Mouse (Mus musculus): ENCODE results near the gene Trnp1. TPM values are rescaled to one million over a fixed set of nuclear protein-coding genes. Genes with fewer than 3 reads are reported as not detected.
A peak's percentile ranks its signal among the peaks of the same experiment; 100 is the strongest.

Trnp1 gene
- polyA plus RNA-seq, 1 experiment = 0.37 TPM

DNA sequence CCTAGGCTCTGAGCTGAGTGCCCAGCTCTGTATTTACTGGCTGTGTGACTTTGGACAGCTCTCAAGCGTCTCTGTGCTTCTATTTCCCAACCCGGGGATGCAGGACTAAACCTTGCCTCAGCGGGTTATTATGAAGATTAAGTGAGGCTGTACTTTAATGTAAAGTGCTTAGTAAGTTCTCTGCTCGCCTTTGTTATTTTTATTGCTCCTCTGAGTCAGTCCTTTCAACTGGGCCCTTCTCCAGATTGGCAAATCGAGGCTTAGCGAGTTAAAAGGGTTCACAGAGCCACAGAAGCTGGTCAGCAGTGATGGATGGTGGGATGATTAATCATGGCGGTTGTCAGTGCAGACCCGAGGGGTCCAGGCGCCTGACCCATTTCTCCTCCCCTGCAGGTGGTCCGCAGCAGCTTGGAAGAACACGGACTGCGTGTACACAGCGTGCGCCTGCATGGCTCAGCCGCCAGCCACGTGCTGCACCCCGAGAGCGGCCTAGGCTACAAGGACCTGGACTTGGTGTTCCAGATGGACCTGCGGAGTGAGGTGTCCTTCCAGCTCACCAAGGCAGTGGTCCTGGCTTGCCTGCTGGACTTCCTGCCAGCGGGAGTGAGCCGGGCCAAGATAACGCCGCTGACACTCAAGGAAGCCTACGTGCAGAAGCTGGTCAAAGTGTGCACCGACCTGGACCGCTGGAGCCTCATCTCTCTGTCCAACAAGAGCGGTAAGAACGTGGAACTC, 12.5 kb downstream of the Trnp1 start:
- H3K4me2 ChIP-seq (ENCODE audit: low read depth) = no peak overlapping the region
- H3K79me2 ChIP-seq (ENCODE audit: control insufficient read depth, insufficient read depth) = no peaks in the 10 kb centered on the region
- no peak for TF ChIP-seq MYOD1 (IDR thresholded peaks at IDR 0.05; ENCODE audit: control insufficient read depth in 1 of 3, insufficient read length in 2 of 3, low read depth in 2 of 3)
- no peak for TF ChIP-seq MAX (IDR thresholded peaks at IDR 0.05; ENCODE audit: low read depth)
- no peak for TF ChIP-seq POLR2A (IDR thresholded peaks at IDR 0.05; ENCODE audit: insufficient read length, low read depth)
- TF ChIP-seq MYOG (IDR thresholded peaks at IDR 0.05; ENCODE audit: control insufficient read depth in 1 of 3, insufficient read depth in 1 of 3, insufficient read length in 2 of 3, low read depth in 2 of 3) = no peak
- no peak for TF ChIP-seq TCF3 (IDR thresholded peaks at IDR 0.05; ENCODE audit: insufficient read length, low read depth)
- TF ChIP-seq CEBPB (IDR thresholded peaks at IDR 0.05; ENCODE audit: insufficient read depth, poor library complexity, severe bottlenecking) = no peak
- no peak for TF ChIP-seq TCF12 (IDR thresholded peaks at IDR 0.05; ENCODE audit: insufficient read depth, poor library complexity, severe bottlenecking)
- no peak for TF ChIP-seq REST (IDR thresholded peaks at IDR 0.05; ENCODE audit: insufficient read depth, insufficient read length)
- TF ChIP-seq E2F4 (IDR thresholded peaks at IDR 0.05; ENCODE audit: insufficient read depth) = no peak
- no peak for TF ChIP-seq USF1 (IDR thresholded peaks at IDR 0.05; ENCODE audit: low read depth)
- TF ChIP-seq POLR2AphosphoS2 (IDR thresholded peaks at IDR 0.05; ENCODE audit: insufficient read length, low read depth) = no peak
- TF ChIP-seq SRF (IDR thresholded peaks at IDR 0.05; ENCODE audit: control insufficient read depth, insufficient read length, low read depth) = no peak
- H3K4me3 ChIP-seq = no peak overlapping the region
- H3K27me3 ChIP-seq (ENCODE audit: control insufficient read depth, insufficient read depth, insufficient read length) = no peaks in the 10 kb centered on the region
- H3K36me3 ChIP-seq (ENCODE audit: control insufficient read depth, insufficient read depth) = no peaks in the 10 kb centered on the region
- no peak overlapping the region for H3ac ChIP-seq (ENCODE audit: control insufficient read depth, insufficient read length)

DNA sequence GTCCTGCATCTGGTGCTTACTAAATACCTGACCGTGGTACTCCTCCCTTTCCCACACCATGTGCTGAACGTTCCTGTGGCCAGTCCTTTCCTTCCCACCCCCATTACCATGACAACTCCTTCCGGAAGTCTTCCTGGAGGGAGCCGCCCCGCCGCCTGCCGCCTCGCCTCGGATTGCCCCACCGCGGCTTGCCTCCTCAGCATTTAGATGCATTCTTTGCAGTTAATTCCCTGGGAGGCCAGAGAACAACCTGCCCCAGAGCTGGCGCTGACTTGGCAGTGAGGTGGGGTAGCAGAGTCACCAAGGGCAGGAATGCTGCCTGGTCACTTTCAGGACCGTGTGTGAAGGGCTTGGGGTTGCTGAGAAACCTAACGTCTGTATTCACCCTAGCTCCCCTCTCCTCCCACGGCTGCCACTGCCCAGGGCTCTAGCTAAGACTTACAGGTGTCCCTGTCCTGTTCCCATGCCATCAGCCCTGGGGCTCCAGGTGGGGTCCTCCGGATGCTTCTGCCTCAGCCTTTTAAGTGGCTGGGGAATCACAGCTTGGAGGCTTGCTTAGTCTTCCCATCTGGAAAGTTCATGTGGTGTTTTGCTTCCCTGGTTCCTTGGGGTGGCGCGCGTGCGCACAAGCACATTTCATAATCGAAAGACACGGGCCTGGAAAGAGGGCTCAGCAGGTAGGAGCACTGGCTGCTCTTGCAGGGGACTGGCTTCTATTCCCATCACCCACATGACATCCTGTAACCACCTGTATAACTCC, 13.9 kb downstream of the Trnp1 start:
- Histone ChIP-seq H3K4me2 (ENCODE audit: low read depth) (peak overlapping the region; percentile 18), H3ac (ENCODE audit: control insufficient read depth, insufficient read length) (no peak overlapping the region), H3K4me3 (no peak overlapping the region), H3K79me2 (ENCODE audit: control insufficient read depth, insufficient read depth) (no peaks in the 10 kb centered on the region), H3K27me3 (ENCODE audit: control insufficient read depth, insufficient read depth, insufficient read length) (no peaks in the 10 kb centered on the region), H3K36me3 (ENCODE audit: control insufficient read depth, insufficient read depth) (no peaks in the 10 kb centered on the region)
- no peak for TF ChIP-seq USF1 (IDR thresholded peaks at IDR 0.05; ENCODE audit: low read depth)
- no peak for TF ChIP-seq REST (IDR thresholded peaks at IDR 0.05; ENCODE audit: insufficient read depth, insufficient read length)
- TF ChIP-seq E2F4 (IDR thresholded peaks at IDR 0.05; ENCODE audit: insufficient read depth) = no peak
- TF ChIP-seq POLR2A (IDR thresholded peaks at IDR 0.05; ENCODE audit: insufficient read length, low read depth) = no peak
- TF ChIP-seq SRF (IDR thresholded peaks at IDR 0.05; ENCODE audit: control insufficient read depth, insufficient read length, low read depth) = no peak
- TF ChIP-seq TCF3 (IDR thresholded peaks at IDR 0.05; ENCODE audit: insufficient read length, low read depth) = no peak
- TF ChIP-seq TCF12 (IDR thresholded peaks at IDR 0.05; ENCODE audit: insufficient read depth, poor library complexity, severe bottlenecking) = no peak
- no peak for TF ChIP-seq CEBPB (IDR thresholded peaks at IDR 0.05; ENCODE audit: insufficient read depth, poor library complexity, severe bottlenecking)
- no peak for TF ChIP-seq POLR2AphosphoS2 (IDR thresholded peaks at IDR 0.05; ENCODE audit: insufficient read length, low read depth)
- no peak for TF ChIP-seq MAX (IDR thresholded peaks at IDR 0.05; ENCODE audit: low read depth)

DNA sequence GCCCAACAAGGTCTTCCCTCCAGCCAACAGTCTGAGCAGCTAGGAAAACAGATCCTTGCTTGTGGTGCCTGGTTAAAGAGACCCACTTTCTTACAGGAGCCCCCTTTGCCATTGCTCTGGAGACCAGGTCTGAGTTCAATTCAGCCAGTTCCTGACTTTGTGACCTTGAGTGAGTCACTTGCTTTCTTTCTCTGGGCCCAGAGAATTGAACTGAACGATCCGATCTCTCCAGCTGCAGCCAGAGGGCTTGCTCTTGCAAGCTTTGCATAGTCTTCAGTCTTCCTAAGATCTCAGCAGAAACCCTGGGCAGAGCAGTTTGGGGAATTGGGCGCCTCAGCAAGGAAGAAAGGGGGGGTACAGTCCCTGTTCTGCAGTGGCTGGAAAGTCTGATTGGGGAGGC, 15.9 kb downstream of the Trnp1 start:
- no peaks in the 10 kb centered on the region for H3K79me2 ChIP-seq (ENCODE audit: control insufficient read depth, insufficient read depth)
- no peaks in the 10 kb centered on the region for H3K27me3 ChIP-seq (ENCODE audit: control insufficient read depth, insufficient read depth, insufficient read length)
- H3ac ChIP-seq (ENCODE audit: control insufficient read depth, insufficient read length) = no peak overlapping the region
- TF ChIP-seq MAX (IDR thresholded peaks at IDR 0.05; ENCODE audit: low read depth) (no peak), MYOD1 (IDR thresholded peaks at IDR 0.05; ENCODE audit: control insufficient read depth in 1 of 3, insufficient read length in 2 of 3, low read depth in 2 of 3) (no peak), POLR2AphosphoS2 (IDR thresholded peaks at IDR 0.05; ENCODE audit: insufficient read length, low read depth) (no peak), MYOG (IDR thresholded peaks at IDR 0.05; ENCODE audit: control insufficient read depth in 1 of 3, insufficient read depth in 1 of 3, insufficient read length in 2 of 3, low read depth in 2 of 3) (no peak), SRF (IDR thresholded peaks at IDR 0.05; ENCODE audit: control insufficient read depth, insufficient read length, low read depth) (no peak), REST (IDR thresholded peaks at IDR 0.05; ENCODE audit: insufficient read depth, insufficient read length) (no peak)
- H3K4me3 ChIP-seq = no peak overlapping the region
- no peak overlapping the region for H3K4me2 ChIP-seq (ENCODE audit: low read depth)
- H3K36me3 ChIP-seq (ENCODE audit: control insufficient read depth, insufficient read depth) = no peaks in the 10 kb centered on the region

DNA sequence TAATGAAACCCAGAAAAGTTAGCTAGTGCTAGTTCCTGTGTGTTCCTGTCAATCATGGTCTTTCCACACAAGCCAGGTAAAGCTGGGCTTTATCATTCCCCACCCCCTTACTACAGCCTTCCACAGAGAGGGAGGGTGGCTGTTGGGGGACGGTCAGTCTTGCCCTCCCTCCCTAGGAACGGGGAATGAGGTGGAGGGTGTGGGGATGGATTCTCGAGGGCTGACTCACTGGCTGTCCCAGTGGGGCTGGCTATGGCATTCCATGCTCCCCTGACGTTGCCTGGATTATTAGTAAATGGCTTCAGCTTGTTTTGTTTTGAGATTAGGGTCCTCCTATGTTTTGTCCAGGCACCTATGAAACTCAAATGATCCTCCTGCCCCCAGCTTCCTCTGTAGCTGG, 16.9 kb downstream of the Trnp1 start:
- H3K79me2 ChIP-seq (ENCODE audit: control insufficient read depth, insufficient read depth) = no peaks in the 10 kb centered on the region
- H3K27me3 ChIP-seq (ENCODE audit: control insufficient read depth, insufficient read depth, insufficient read length) = no peaks in the 10 kb centered on the region
- no peaks in the 10 kb centered on the region for H3K36me3 ChIP-seq (ENCODE audit: control insufficient read depth, insufficient read depth)
- peak overlapping the region; percentile 22 for H3K4me3 ChIP-seq
- no peak overlapping the region for H3ac ChIP-seq (ENCODE audit: control insufficient read depth, insufficient read length)
- TF ChIP-seq REST (IDR thresholded peaks at IDR 0.05; ENCODE audit: insufficient read depth, insufficient read length) (no peak), TCF3 (IDR thresholded peaks at IDR 0.05; ENCODE audit: insufficient read length, low read depth) (peak; percentile 2), SRF (IDR thresholded peaks at IDR 0.05; ENCODE audit: control insufficient read depth, insufficient read length, low read depth) (no peak)
- peak overlapping the region; percentile 68 for H3K4me2 ChIP-seq (ENCODE audit: low read depth)

DNA sequence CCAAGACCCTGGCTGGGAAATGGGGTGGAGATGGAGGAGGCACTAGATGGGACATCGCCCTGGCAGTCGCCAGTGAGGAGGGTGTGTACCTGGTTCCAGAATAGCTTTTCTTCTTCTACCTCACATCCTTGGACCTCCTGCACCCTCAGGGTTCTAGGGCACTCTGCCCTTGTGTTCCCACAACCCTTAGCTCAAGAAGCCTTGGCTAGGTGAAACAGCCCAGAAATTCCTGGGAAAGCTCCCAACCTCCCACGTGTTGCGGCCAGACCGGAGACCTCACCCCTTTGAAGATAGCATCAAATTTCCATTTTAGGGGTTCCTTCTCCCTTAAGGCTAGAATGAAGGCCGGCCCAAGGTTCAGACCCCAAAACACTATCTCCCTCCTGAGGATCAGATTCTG, 17.6 kb downstream of the Trnp1 start:
- Histone ChIP-seq H3K4me2 (ENCODE audit: low read depth) (peak overlapping the region; percentile 68), H3K4me3 (peak overlapping the region; percentile 22), H3ac (ENCODE audit: control insufficient read depth, insufficient read length) (no peak overlapping the region), H3K27me3 (ENCODE audit: control insufficient read depth, insufficient read depth, insufficient read length) (no peaks in the 10 kb centered on the region), H3K36me3 (ENCODE audit: control insufficient read depth, insufficient read depth) (no peaks in the 10 kb centered on the region), H3K79me2 (ENCODE audit: control insufficient read depth, insufficient read depth) (no peaks in the 10 kb centered on the region)
- no peak for TF ChIP-seq MYOG (IDR thresholded peaks at IDR 0.05; ENCODE audit: control insufficient read depth in 1 of 3, insufficient read depth in 1 of 3, insufficient read length in 2 of 3, low read depth in 2 of 3)
- no peak for TF ChIP-seq SRF (IDR thresholded peaks at IDR 0.05; ENCODE audit: control insufficient read depth, insufficient read length, low read depth)
- no peak for TF ChIP-seq CEBPB (IDR thresholded peaks at IDR 0.05; ENCODE audit: insufficient read depth, poor library complexity, severe bottlenecking)
- no peak for TF ChIP-seq REST (IDR thresholded peaks at IDR 0.05; ENCODE audit: insufficient read depth, insufficient read length)
- no peak for TF ChIP-seq POLR2AphosphoS2 (IDR thresholded peaks at IDR 0.05; ENCODE audit: insufficient read length, low read depth)
- TF ChIP-seq USF1 (IDR thresholded peaks at IDR 0.05; ENCODE audit: low read depth) = no peak
- no peak for TF ChIP-seq MYOD1 (IDR thresholded peaks at IDR 0.05; ENCODE audit: control insufficient read depth in 1 of 3, insufficient read length in 2 of 3, low read depth in 2 of 3)
- TF ChIP-seq E2F4 (IDR thresholded peaks at IDR 0.05; ENCODE audit: insufficient read depth) = no peak
- TF ChIP-seq MAX (IDR thresholded peaks at IDR 0.05; ENCODE audit: low read depth) = no peak
- no peak for TF ChIP-seq TCF3 (IDR thresholded peaks at IDR 0.05; ENCODE audit: insufficient read length, low read depth)
- no peak for TF ChIP-seq TCF12 (IDR thresholded peaks at IDR 0.05; ENCODE audit: insufficient read depth, poor library complexity, severe bottlenecking)
- TF ChIP-seq POLR2A (IDR thresholded peaks at IDR 0.05; ENCODE audit: insufficient read length, low read depth) = no peak
